Mouse (Mus musculus): ENCODE results near the gene Grin2b.

- no peak for TF ChIP-seq ZNF384 (IDR thresholded peaks at IDR 0.05; ENCODE audit: low read depth, low read length)
- no peak for TF ChIP-seq CTCF (conservative IDR thresholded peaks at IDR 0.05 in 1 of 2, IDR thresholded peaks at IDR 0.05 in 1 of 2; ENCODE audit: low read depth in 2 of 2, low read length in 2 of 2)
- TF ChIP-seq EP300 (IDR thresholded peaks at IDR 0.05; ENCODE audit: low read length) = no peak
- no peak for TF ChIP-seq POLR2A (IDR thresholded peaks at IDR 0.05; ENCODE audit: low read depth, low read length)
- no peak for TF ChIP-seq ZKSCAN1 (IDR thresholded peaks at IDR 0.05; ENCODE audit: borderline replicate concordance, low read depth, low read length)
- no peak for TF ChIP-seq CHD2 (IDR thresholded peaks at IDR 0.05; ENCODE audit: low read length)
- TF ChIP-seq GABPA (IDR thresholded peaks at IDR 0.05; ENCODE audit: insufficient replicate concordance, low read depth, low read length) = no peak
- TF ChIP-seq MAZ (IDR thresholded peaks at IDR 0.05; ENCODE audit: low read depth, low read length) = no peak
- TF ChIP-seq POLR2AphosphoS2 (IDR thresholded peaks at IDR 0.05; ENCODE audit: low read depth, low read length) = no peak
- TF ChIP-seq USF2 (conservative IDR thresholded peaks at IDR 0.05; ENCODE audit: low read depth, low read length) = no peak
- TF ChIP-seq USF1 (IDR thresholded peaks at IDR 0.05; ENCODE audit: low read depth, low read length) = no peak
Measured at GRCm38 (mm10) chr6:135672003-135672402, 501.3 kb downstream of the Grin2b start.
